ENCODE assay signal across 19 mouse cellular contexts in genomic region chr14:32336547-32336946, GRCm38 (mm10). TPM values are rescaled to one million over a fixed set of nuclear protein-coding genes. Genes with fewer than 3 reads are reported as not detected.
DNase-seq lines count a peak whose midpoint lies in the region; ATAC-seq lines count a peak whose summit lies in the region.
"Had no signal": no experiment of that assay in that cellular context is flagged by ENCODE, and none has a peak within 500 bp of the region (broad histone marks: within the 10 kb centered on the region; RNA-seq: fewer than 3 reads in every experiment).

No protein-coding gene starts in this region.

- peak; percentile 73 for ATAC-seq in forebrain, embryonic 16.5 days
- no peak for ATAC-seq in forebrain, embryonic 11.5 days (replicated peaks; ENCODE audit: low FRiP score)
- ATAC-seq in neural tube, embryonic 15.5 days (ENCODE audit: low FRiP score): 0 out of 2 replicates have a peak, but pooled peaks have one; percentile 32
- ATAC-seq: Patski had no signal

- 63% methylated on average over 11 of the region's 11 CpGs for WGBS in forebrain, embryonic 16.5 days
- WGBS in forebrain, embryonic 11.5 days: 82% methylated on average over 11 of the region's 11 CpGs
- 77% methylated on average over 11 of the region's 11 CpGs for WGBS in neural tube, embryonic 15.5 days

- H3K27ac ChIP-seq in forebrain, embryonic 16.5 days (ENCODE audit: low read length): no peak overlapping the region
- H3K27ac ChIP-seq in forebrain, embryonic 11.5 days (ENCODE audit: low read depth, low read length): no peak overlapping the region
- H3K27ac ChIP-seq in neural tube, embryonic 15.5 days (replicated peaks): no peak overlapping the region
- H3K27ac ChIP-seq: embryonic facial prominence, embryonic 15.5 days; limb, embryonic 13.5 days; liver, embryonic 15.5 days; stomach, embryonic 15.5 days had no signal

- no peak for DNase-seq in forebrain, embryonic 11.5 days (ENCODE audit: low spot score)
- DNase-seq in left cerebral cortex, postnatal 4 days: peak; percentile 80
- DNase-seq in left cerebral cortex, postnatal 10 days (ENCODE audit: extremely low spot score in 1 of 2, low spot score in 2 of 2): no peak
- peak; percentile 80 for DNase-seq in cerebellum, adult 8-10 months
- DNase-seq in adrenal gland, adult 18-20 months (ENCODE audit: low spot score in 2 of 2): no peak
- DNase-seq: gastrocnemius, postnatal 36 days; kidney, adult 9 months; kidney, postnatal 4 days; layer of hippocampus, postnatal 36 days; lung, postnatal 14 days; spleen, adult 18-20 months had no signal

- peaks cover 9% of the 10 kb centered on the region for H3K36me3 ChIP-seq in forebrain, embryonic 16.5 days (ENCODE audit: control insufficient read depth, insufficient read depth)
- no peaks in the 10 kb centered on the region; the same call in 1 of the 2 replicates for H3K36me3 ChIP-seq in forebrain, embryonic 11.5 days (ENCODE audit: control insufficient read depth, insufficient read depth, low read length)
- H3K36me3 ChIP-seq in neural tube, embryonic 15.5 days: peaks cover 41% of the 10 kb centered on the region
- H3K36me3 ChIP-seq: liver, embryonic 15.5 days had no signal

- intact Hi-C loops in left cerebral cortex, postnatal 4 days (cut with DNase I): no loop called here
- intact Hi-C loops in left cerebral cortex, postnatal 10 days (cut with DNase I): no loop called here

- no peaks in the 10 kb centered on the region for H3K9me3 ChIP-seq in forebrain, embryonic 16.5 days (ENCODE audit: control insufficient read depth, low read length)
- no peaks in the 10 kb centered on the region for H3K9me3 ChIP-seq in forebrain, embryonic 11.5 days (ENCODE audit: control insufficient read depth, low read length)
- H3K9me3 ChIP-seq in neural tube, embryonic 15.5 days (replicated peaks): no peaks in the 10 kb centered on the region
- H3K9me3 ChIP-seq: embryonic facial prominence, embryonic 15.5 days; limb, embryonic 13.5 days; liver, embryonic 15.5 days; stomach, embryonic 15.5 days had no signal

- no peaks in the 10 kb centered on the region for H3K27me3 ChIP-seq in forebrain, embryonic 16.5 days (replicated peaks; ENCODE audit: control insufficient read depth, insufficient read depth, low read length)
- no peaks in the 10 kb centered on the region for H3K27me3 ChIP-seq in forebrain, embryonic 11.5 days (ENCODE audit: control insufficient read depth, insufficient read depth, low read length)
- H3K27me3 ChIP-seq in neural tube, embryonic 15.5 days (replicated peaks): no peaks in the 10 kb centered on the region
- H3K27me3 ChIP-seq: embryonic facial prominence, embryonic 15.5 days; limb, embryonic 13.5 days; liver, embryonic 15.5 days; Patski; stomach, embryonic 15.5 days had no signal

- no peak overlapping the region for H3K4me2 ChIP-seq in forebrain, embryonic 16.5 days (ENCODE audit: low read length)
- no peak overlapping the region for H3K4me2 ChIP-seq in forebrain, embryonic 11.5 days (ENCODE audit: low read depth, low read length, severe bottlenecking)
- H3K4me2 ChIP-seq in neural tube, embryonic 15.5 days: no peak overlapping the region
- H3K4me2 ChIP-seq: embryonic facial prominence, embryonic 15.5 days; limb, embryonic 13.5 days; liver, embryonic 15.5 days; stomach, embryonic 15.5 days had no signal

- H3K4me1 ChIP-seq in forebrain, embryonic 16.5 days (replicated peaks; ENCODE audit: control insufficient read depth, insufficient read depth, low read length): peaks cover 10% of the 10 kb centered on the region
- H3K4me1 ChIP-seq in forebrain, embryonic 11.5 days (replicated peaks; ENCODE audit: control insufficient read depth, insufficient read depth, low read length): no peaks in the 10 kb centered on the region
- peaks cover 6% of the 10 kb centered on the region; the same call in 1 of the 2 replicates for H3K4me1 ChIP-seq in neural tube, embryonic 15.5 days
- H3K4me1 ChIP-seq: limb, embryonic 13.5 days; liver, embryonic 15.5 days; stomach, embryonic 15.5 days had no signal

- no peak overlapping the region for H3K9ac ChIP-seq in forebrain, embryonic 16.5 days (replicated peaks; ENCODE audit: low read depth, low read length)
- H3K9ac ChIP-seq in forebrain, embryonic 11.5 days (ENCODE audit: low read length): no peak overlapping the region
- no peak overlapping the region for H3K9ac ChIP-seq in neural tube, embryonic 15.5 days (replicated peaks)
- H3K9ac ChIP-seq: embryonic facial prominence, embryonic 15.5 days; limb, embryonic 13.5 days; liver, embryonic 15.5 days; stomach, embryonic 15.5 days had no signal

- no peak overlapping the region for H3K4me3 ChIP-seq in forebrain, embryonic 16.5 days (replicated peaks; ENCODE audit: low read length)
- H3K4me3 ChIP-seq in forebrain, embryonic 11.5 days (ENCODE audit: low read depth, low read length): no peak overlapping the region
- H3K4me3 ChIP-seq in neural tube, embryonic 15.5 days (replicated peaks): no peak overlapping the region
- H3K4me3 ChIP-seq: embryonic facial prominence, embryonic 15.5 days; limb, embryonic 13.5 days; liver, embryonic 15.5 days; stomach, embryonic 15.5 days had no signal

RNA-seq across cellular contexts. Expression of gene Ogdhl, which starts 14.7 kb away (rescaled TPM):
- polyA plus RNA-seq in forebrain, embryonic 16.5 days (2015; fragmentation: Nextera tagmentation; extraction: Ambion mirVana): 25.2 and 29.6 TPM in 2 replicates
- polyA plus RNA-seq in forebrain, embryonic 11.5 days (2014; fragmentation: Nextera tagmentation; extraction: Ambion mirVana): 18.3 and 18.8 TPM in 2 replicates
- total RNA-seq in left cerebral cortex, postnatal 4 days (2021): 10 to 100 TPM; 35.3 to 40.3 TPM
- 10 to 100 TPM; 55.3 to 63.5 TPM for total RNA-seq in left cerebral cortex, postnatal 10 days (2021)
- 19.1 and 21.7 TPM in 2 replicates for polyA plus RNA-seq in neural tube, embryonic 15.5 days (2015; fragmentation: Nextera tagmentation; extraction: Ambion mirVana)
- total RNA-seq in adrenal gland, adult 18-20 months (2021): 1 to 10 TPM; 9.3 to 9.9 TPM

RNA-seq across cellular contexts. Expression of gene 1700024G13Rik, which starts 51.6 kb away (rescaled TPM):
- polyA plus RNA-seq in forebrain, embryonic 16.5 days (2015; fragmentation: Nextera tagmentation; extraction: Ambion mirVana): 0.68 and 0.70 TPM in 2 replicates
- not detected in 2 replicates for polyA plus RNA-seq in forebrain, embryonic 11.5 days (2014; fragmentation: Nextera tagmentation; extraction: Ambion mirVana)
- not detected for total RNA-seq in left cerebral cortex, postnatal 4 days (2021)
- not detected for total RNA-seq in left cerebral cortex, postnatal 10 days (2021)
- polyA plus RNA-seq in neural tube, embryonic 15.5 days (2015; fragmentation: Nextera tagmentation; extraction: Ambion mirVana): 0.29 TPM in 1 of 2 replicates, not detected in the other
- not detected for total RNA-seq in adrenal gland, adult 18-20 months (2021)
- total RNA-seq: gastrocnemius, postnatal 36 days; layer of hippocampus, postnatal 36 days; megakaryocyte-erythroid progenitor cell, adult 5-6 weeks had no signal
- polyA plus RNA-seq: limb, embryonic 13.5 days; liver, embryonic 15.5 days; Patski had no signal

Comparison
In these comparisons a context has a peak if more than half of its experiments do, and no peak if none do; other contexts are left out.
1. DNase-seq: peak in left cerebral cortex, postnatal 4 days (single experiment) and cerebellum, adult 8-10 months (single experiment); none in forebrain, embryonic 11.5 days (single experiment), left cerebral cortex, postnatal 10 days (0 of 2) and adrenal gland, adult 18-20 months (0 of 2).